Mouse (Mus musculus): ENCODE data around the gene Gm49380.
A peak's percentile ranks its signal among the peaks of the same experiment; 100 is the strongest.

The Gm49380 gene

GRCm38 (mm10) chr9:44093612-44094503 lies 19.4 kb downstream of the Gm49380 start:
- peak; percentile 74 for DNase-seq (ENCODE audit: low read depth, low spot score)

GRCm38 (mm10) chr9:44088877-44089608 lies 24.3 kb downstream of the Gm49380 start:
- DNase-seq (ENCODE audit: low read depth, low spot score): peak; percentile 29

- no peak for DNase-seq (ENCODE audit: low read depth, low spot score)
Observed at GRCm38 (mm10) chr9:44087761-44088455, 25.4 kb downstream of the Gm49380 start.

GRCm38 (mm10) chr9:44086960-44087359 lies 26.3 kb downstream of the Gm49380 start:
- DNase-seq (ENCODE audit: low read depth, low spot score): no peak

- no peak for DNase-seq (ENCODE audit: low read depth, low spot score)
Observed at GRCm38 (mm10) chr9:44085741-44086665, 27.3 kb downstream of the Gm49380 start.

GRCm38 (mm10) chr9:44085276-44085675 lies 28.0 kb downstream of the Gm49380 start:
- no peak for DNase-seq (ENCODE audit: low read depth, low spot score)

- peak; percentile 83 for DNase-seq (ENCODE audit: low read depth, low spot score)
Observed at GRCm38 (mm10) chr9:44084659-44085229, 28.6 kb downstream of the Gm49380 start.

- DNase-seq (ENCODE audit: low read depth, low spot score): peak; percentile 60
Observed at GRCm38 (mm10) chr9:44084236-44084635, 29.1 kb downstream of the Gm49380 start.

GRCm38 (mm10) chr9:44083392-44084121 lies 29.7 kb downstream of the Gm49380 start:
- DNase-seq (ENCODE audit: low read depth, low spot score): no peak

- DNase-seq (ENCODE audit: low read depth, low spot score): no peak
Observed at GRCm38 (mm10) chr9:44082266-44082665, 31.0 kb downstream of the Gm49380 start.

- DNase-seq (ENCODE audit: low read depth, low spot score): no peak
Observed at GRCm38 (mm10) chr9:44081581-44081980, 31.7 kb downstream of the Gm49380 start.

- DNase-seq (ENCODE audit: low read depth, low spot score): no peak
Observed at GRCm38 (mm10) chr9:44080953-44081352, 32.3 kb downstream of the Gm49380 start.

- no peak for DNase-seq (ENCODE audit: low read depth, low spot score)
Observed at GRCm38 (mm10) chr9:44079997-44080780, 33.1 kb downstream of the Gm49380 start.

GRCm38 (mm10) chr9:44078955-44079756 lies 34.1 kb downstream of the Gm49380 start:
- no peak for DNase-seq (ENCODE audit: low read depth, low spot score)

- DNase-seq (ENCODE audit: low read depth, low spot score): no peak
Observed at GRCm38 (mm10) chr9:44078136-44078797, 35.0 kb downstream of the Gm49380 start.

GRCm38 (mm10) chr9:44077266-44077910 lies 35.9 kb downstream of the Gm49380 start:
- no peak for DNase-seq (ENCODE audit: low read depth, low spot score)

- peak; percentile 86 for DNase-seq (ENCODE audit: low read depth, low spot score)
Observed at GRCm38 (mm10) chr9:44076764-44077120, 36.6 kb downstream of the Gm49380 start.

Data from ZHBTc4 (cell line).